Mouse (Mus musculus) left cerebral cortex, postnatal 36 days (tissue): ENCODE measurements around the gene Rab4b. TPM values are rescaled to one million over a fixed set of nuclear protein-coding genes. Genes with fewer than 3 reads are reported as not detected.

ENCODE experiments used
- DNase-seq, 2 experiments: peaks; one replicate each; pipeline ENCODE4 v3.0.0; 2021 to 2022; ENCODE audit warnings: low spot score in 2 of 2, mixed read lengths in 1 of 2
- intact Hi-C: fragments of 180-260 bp; cut with DNase I; formaldehyde crosslinking; loops from one replicate; pipeline ENCODE4 v1.15.1; 2025
- total RNA-seq, 2 experiments: library from RNA; stranded (reverse); gene quantifications; 2 replicates each; pipeline ENCODE4 v1.2.3; 2021

The Rab4b gene
- 10 to 100 TPM; 91.5 to 96.5 TPM for total RNA-seq

GRCm38 (mm10) chr7:27178324-27179216 lies at the start of gene Rab4b:
Gene Rab4b (minus strand): TSS chr7:27178896.
- peak; percentile 99 to 100 for DNase-seq
- intact Hi-C loops = no loop called here

- intact Hi-C loops = loop anchor here (5.0 kb wide), 1 partner anchor 34 kb away; no protein-coding TSS in a partner anchor
- DNase-seq = peak; percentile 92
These were observed 49.7 kb upstream of the Rab4b start, which contains the start of gene Itpkc for GRCm38 (mm10) chr7:27228281-27228821. Gene Itpkc (minus strand): TSS chr7:27228661.

GRCm38 (mm10) chr7:27227676-27228075 lies 49.0 kb upstream of the Rab4b start:
- intact Hi-C loops = loop anchor here (5.0 kb wide), 1 partner anchor 35 kb away; no protein-coding TSS in a partner anchor
- DNase-seq = peak in 1 of 2 experiments; percentile 28

- intact Hi-C loops = loop anchor here (5.0 kb wide), 1 partner anchor 35 kb away; no protein-coding TSS in a partner anchor
- no peak for DNase-seq
These were observed 48.6 kb upstream of the Rab4b start for GRCm38 (mm10) chr7:27227276-27227675.

- intact Hi-C loops = loop anchor here (5.0 kb wide), 1 partner anchor 37 kb away; no protein-coding TSS in a partner anchor
- DNase-seq = peak; percentile 50
These were observed 46.3 kb upstream of the Rab4b start for GRCm38 (mm10) chr7:27224877-27225575.

- no peak for DNase-seq
- intact Hi-C loops = no loop called here
These were observed 43.8 kb upstream of the Rab4b start for GRCm38 (mm10) chr7:27222538-27222937.

- intact Hi-C loops = no loop called here
- DNase-seq = no peak
These were observed 43.2 kb upstream of the Rab4b start for GRCm38 (mm10) chr7:27221939-27222338.

- intact Hi-C loops = no loop called here
- no peak for DNase-seq
These were observed 41.2 kb upstream of the Rab4b start for GRCm38 (mm10) chr7:27219937-27220336.

- intact Hi-C loops = no loop called here
- DNase-seq = no peak
These were observed 39.9 kb upstream of the Rab4b start for GRCm38 (mm10) chr7:27218586-27218985.

GRCm38 (mm10) chr7:27212626-27213025 lies 33.9 kb upstream of the Rab4b start:
- no peak for DNase-seq
- intact Hi-C loops = no loop called here

GRCm38 (mm10) chr7:27203730-27204449 lies 25.2 kb upstream of the Rab4b start:
- intact Hi-C loops = no loop called here
- DNase-seq = no peak

- intact Hi-C loops = no loop called here
- DNase-seq = no peak
These were observed 20.1 kb upstream of the Rab4b start for GRCm38 (mm10) chr7:27198779-27199178.

- intact Hi-C loops = no loop called here
These were observed 19.7 kb upstream of the Rab4b start for GRCm38 (mm10) chr7:27198355-27198754.

GRCm38 (mm10) chr7:27197634-27198033 lies 18.9 kb upstream of the Rab4b start:
- intact Hi-C loops = no loop called here
- DNase-seq = no peak

More at GRCm38 (mm10) chr7:27198355-27198754, 19.7 kb upstream of the Rab4b start:
- no peak for DNase-seq

- intact Hi-C loops = no loop called here
- no peak for DNase-seq
These were observed 18.4 kb upstream of the Rab4b start for GRCm38 (mm10) chr7:27197136-27197535.

GRCm38 (mm10) chr7:27195681-27196611 lies 17.2 kb upstream of the Rab4b start, which contains the start of the genes BC024978 and Snrpa:
Gene BC024978 (plus strand): TSS chr7:27195781.
Gene Snrpa (minus strand): TSS chr7:27196271.
- intact Hi-C loops = no loop called here
- DNase-seq = peak; percentile 95

- intact Hi-C loops = no loop called here
- no peak for DNase-seq
These were observed 15.0 kb upstream of the Rab4b start for GRCm38 (mm10) chr7:27193731-27194130.

GRCm38 (mm10) chr7:27192434-27192833 lies 13.7 kb upstream of the Rab4b start:
- intact Hi-C loops = no loop called here

More at GRCm38 (mm10) chr7:27192434-27192833, 13.7 kb upstream of the Rab4b start:
- no peak for DNase-seq
